Mouse (Mus musculus) embryonic facial prominence, embryonic 11.5 days (tissue): Measurements from ENCODE around the gene Cnga2. TPM values are rescaled to one million over a fixed set of nuclear protein-coding genes. Genes with fewer than 3 reads are reported as not detected.

Experiments
- ATAC-seq: fragments of 200-750 bp; cut with Nextera tagmentation; replicated peaks from 2 replicates; pipeline ENCODE4 v1.8.0; 2017; ENCODE audit warnings: low read depth; ENCODE audit not compliant: insufficient number of reproducible peaks, low FRiP score, low TSS enrichment
- DNase-seq: peaks from one replicate; pipeline ENCODE4 v3.0.0-alpha.2; 2015; ENCODE audit warnings: low spot score
- H3K27ac ChIP-seq: fragments of 300-500 bp; sonication (generic); replicated peaks from 2 replicates; pipeline ENCODE4 v1.5.1; 2014; ENCODE audit warnings: mild to moderate bottlenecking, low read depth, low read length, control low read depth
- H3K27me3 ChIP-seq: fragments of 300-500 bp; sonication (generic); 2 replicates; pipeline ENCODE4 v1.6.1; 2014; ENCODE audit warnings: mild to moderate bottlenecking, low read length, moderate library complexity, mixed read lengths; ENCODE audit not compliant: control insufficient read depth, insufficient read depth
- H3K36me3 ChIP-seq: fragments of 300-500 bp; sonication (generic); replicated peaks from 2 replicates; pipeline ENCODE4 v1.6.1; 2014; ENCODE audit warnings: low read depth, mild to moderate bottlenecking, low read length, moderate library complexity, mixed read lengths; ENCODE audit not compliant: control insufficient read depth, insufficient read depth
- H3K4me1 ChIP-seq: fragments of 300-500 bp; sonication (generic); 2 replicates; pipeline ENCODE4 v1.6.1; 2014; ENCODE audit warnings: low read length, mixed read lengths; ENCODE audit not compliant: control insufficient read depth, insufficient read depth
- H3K4me2 ChIP-seq: fragments of 300-500 bp; sonication (generic); 2 replicates; pipeline ENCODE4 v1.6.1; 2014; ENCODE audit warnings: low read depth, mild to moderate bottlenecking, control low read depth, low read length, moderate library complexity
- H3K4me3 ChIP-seq: fragments of 300-500 bp; sonication (generic); 2 replicates; pipeline ENCODE4 v1.5.1; 2014; ENCODE audit warnings: low read depth, low read length, control low read depth
- H3K9ac ChIP-seq: fragments of 300-500 bp; sonication (generic); replicated peaks from 2 replicates; pipeline ENCODE4 v1.6.1; 2014; ENCODE audit warnings: mild to moderate bottlenecking, control low read depth, low read length
- H3K9me3 ChIP-seq: fragments of 300-500 bp; sonication (generic); replicated peaks from 2 replicates; pipeline ENCODE4 v1.6.1; 2016; ENCODE audit warnings: mild to moderate bottlenecking, low read length, inconsistent platforms, mixed read lengths; ENCODE audit not compliant: control insufficient read depth
- WGBS: fragments of 180-500 bp; shearing (Covaris S2); extraction: QIAGEN DNeasy Blood & Tissue Kit; methylation state at CpG from one replicate; pipeline ENCODE4 v1.1.7; 2014; 5-methylcytosine and 5-hydroxymethylcytosine counted together
- polyA plus RNA-seq: library from polyadenylated mRNA; unstranded; fragments of >200 nt; fragmentation: Nextera tagmentation; extraction: Ambion mirVana; gene quantifications from 2 replicates; pipeline ENCODE4 v1.2.1, GENCODE M21; 2014

Gene Cnga2
- 0.08 TPM in 1 of 2 replicates, not detected in the other for polyA plus RNA-seq

DNA sequence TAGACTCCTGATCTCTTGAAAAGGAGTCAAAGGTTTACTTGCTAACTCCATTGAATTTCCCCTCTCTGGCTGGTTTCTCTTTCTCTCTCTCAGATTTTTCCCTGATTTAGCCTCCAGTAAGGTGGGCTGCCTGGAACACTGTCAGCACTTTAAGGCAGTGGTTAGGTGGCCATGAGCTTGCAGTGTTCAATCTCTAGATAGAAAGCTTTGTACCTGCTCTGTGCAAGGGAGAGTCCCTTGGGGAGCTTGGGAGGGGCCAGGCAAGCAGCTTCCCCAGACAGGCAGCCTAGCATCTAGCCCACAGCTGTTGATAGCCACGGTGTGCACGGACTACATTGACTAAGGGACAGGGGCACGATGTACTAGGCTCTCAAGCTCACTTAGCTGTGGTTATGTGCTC, at the start of gene Cnga2:
TSS of gene Cnga2 (plus strand) at position 301 of the 400 bp plus-strand sequence.
- 74% methylated on average over 3 of the region's 3 CpGs for WGBS

DNA sequence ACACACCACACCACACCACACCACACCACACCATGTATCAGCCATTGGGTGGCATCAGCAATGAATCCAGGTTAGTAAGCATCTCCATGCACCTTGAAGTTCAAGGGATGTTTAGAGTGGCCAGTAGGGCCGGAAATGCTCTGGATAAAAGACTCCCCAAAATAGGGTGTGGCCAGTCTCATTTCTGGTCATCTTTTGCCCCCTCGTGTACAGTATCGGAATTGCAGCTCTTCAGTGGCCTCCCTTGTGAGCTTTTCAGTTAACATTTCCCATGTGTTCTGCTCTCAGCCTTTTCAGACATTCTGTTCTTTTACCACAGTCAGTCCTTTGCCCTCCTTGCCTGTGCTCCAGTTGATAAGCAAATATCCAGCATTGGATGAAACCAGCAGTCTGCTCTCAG, 45.0 kb upstream of the Cnga2 start:
- Histone ChIP-seq H3K4me2 (no peak overlapping the region), H3K9ac (no peak overlapping the region), H3K27ac (no peak overlapping the region), H3K4me1 (no peaks in the 10 kb centered on the region), H3K9me3 (no peaks in the 10 kb centered on the region), H3K27me3 (no peaks in the 10 kb centered on the region), H3K36me3 (no peaks in the 10 kb centered on the region), H3K4me3 (no peak overlapping the region)
- WGBS: 29% methylated on average over 3 of the region's 3 CpGs
- peak; percentile 72 for DNase-seq
- ATAC-seq: no peak; the same call in 1 of the 2 replicates

More for the DNA sequence above, at the start of gene Cnga2:
- Histone ChIP-seq H3K27me3 (no peaks in the 10 kb centered on the region), H3K27ac (no peak within 1 kb of the TSS), H3K9ac (no peak within 1 kb of the TSS), H3K9me3 (no peaks in the 10 kb centered on the region), H3K4me1 (no peaks in the 10 kb centered on the region), H3K4me2 (no peak within 1 kb of the TSS), H3K36me3 (no peaks in the 10 kb centered on the region), H3K4me3 (no peak within 1 kb of the TSS)
- ATAC-seq: no peak
- DNase-seq: no peak

DNA sequence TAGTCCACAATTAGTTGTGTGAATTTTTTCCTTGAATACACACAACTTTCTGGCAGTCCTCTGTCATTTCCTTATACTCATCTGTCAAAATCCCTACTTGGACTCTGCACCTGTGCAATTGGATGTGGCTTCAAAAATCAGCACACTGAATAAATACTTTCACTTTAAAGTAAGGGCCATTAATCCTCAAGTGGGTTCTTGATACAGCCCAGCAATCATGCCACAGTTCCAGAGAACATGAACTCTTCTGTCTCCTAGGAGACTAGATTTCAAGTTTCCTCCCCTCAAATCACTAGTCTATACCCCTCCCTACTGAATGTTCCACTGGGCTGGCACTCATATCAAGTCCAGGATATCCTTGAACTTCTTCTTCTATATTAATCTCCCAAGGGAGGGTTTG, 33.3 kb upstream of the Cnga2 start:
- no peaks in the 10 kb centered on the region; the same call in 1 of the 2 replicates for H3K27me3 ChIP-seq
- no peak overlapping the region for H3K4me3 ChIP-seq
- H3K27ac ChIP-seq: no peak overlapping the region
- H3K9ac ChIP-seq: no peak overlapping the region
- no peak for DNase-seq
- no peaks in the 10 kb centered on the region for H3K9me3 ChIP-seq
- ATAC-seq: no peak
- H3K4me1 ChIP-seq: no peaks in the 10 kb centered on the region
- H3K36me3 ChIP-seq: no peaks in the 10 kb centered on the region
- H3K4me2 ChIP-seq: no peak overlapping the region

DNA sequence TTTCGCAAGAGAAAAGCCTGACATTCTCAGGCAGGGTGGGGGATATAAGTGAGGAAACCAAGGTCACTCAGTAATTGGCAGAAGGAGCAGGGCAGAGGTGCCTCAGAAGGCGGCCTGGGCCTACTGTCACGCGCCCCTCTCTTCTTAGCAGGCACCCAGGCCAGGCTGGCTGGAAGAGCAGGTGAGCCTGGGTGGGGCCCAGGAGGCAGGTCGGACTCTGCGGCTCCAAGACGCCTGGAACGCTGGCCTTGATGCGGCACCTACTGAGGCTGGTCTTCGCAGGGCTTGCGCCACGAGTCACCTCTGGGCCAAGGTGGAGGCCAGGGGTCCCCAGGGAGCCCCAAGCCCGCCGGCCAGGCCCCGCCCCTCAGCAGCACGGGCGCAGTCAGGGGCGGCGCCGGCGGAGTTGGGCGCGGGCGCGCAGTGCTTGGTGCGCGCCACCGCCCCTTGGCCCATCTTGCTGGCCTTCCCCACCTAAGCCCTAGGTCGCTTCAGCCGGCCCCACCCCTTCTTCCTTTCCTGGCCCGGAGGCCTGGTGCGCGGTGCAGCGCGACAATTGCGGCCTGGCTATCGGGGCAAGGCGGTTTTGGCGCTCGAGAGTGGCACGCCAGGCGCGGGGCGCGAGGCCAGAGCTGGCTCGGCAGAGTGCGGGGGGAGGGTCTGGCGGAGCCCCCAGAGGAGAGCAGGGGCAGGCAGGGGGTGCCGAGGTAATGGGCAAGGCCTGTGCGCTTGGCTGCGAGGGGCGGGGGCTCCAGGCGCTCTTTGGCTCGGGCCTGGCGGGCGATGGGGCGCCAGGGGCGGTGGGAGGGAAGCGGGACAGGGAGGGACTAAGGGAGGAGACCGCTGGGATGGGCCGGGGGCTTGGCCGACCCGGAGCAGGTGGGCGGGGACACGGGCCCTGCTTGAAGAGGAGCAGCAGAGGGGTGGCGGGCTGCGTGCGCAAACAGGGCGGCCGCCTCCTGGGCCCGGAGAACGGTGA, 29.3 kb upstream of the Cnga2 start, which contains the start of gene Prrg3:
TSS of gene Prrg3 (plus strand) at position 552 of the 979 bp plus-strand sequence.
- Histone ChIP-seq H3K27me3 (no peaks in the 10 kb centered on the region; the same call in 1 of the 2 replicates), H3K4me3 (peak within 1 kb of the TSS; percentile 43), H3K27ac (no peak within 1 kb of the TSS), H3K4me1 (no peaks in the 10 kb centered on the region), H3K4me2 (peak within 1 kb of the TSS; percentile 67), H3K9ac (peak within 1 kb of the TSS; percentile 70), H3K36me3 (no peaks in the 10 kb centered on the region), H3K9me3 (no peaks in the 10 kb centered on the region)
- DNase-seq (peak; percentile 77), ATAC-seq (peak; percentile 93)
- 11% methylated on average over 48 of the region's 72 CpGs for WGBS

DNA sequence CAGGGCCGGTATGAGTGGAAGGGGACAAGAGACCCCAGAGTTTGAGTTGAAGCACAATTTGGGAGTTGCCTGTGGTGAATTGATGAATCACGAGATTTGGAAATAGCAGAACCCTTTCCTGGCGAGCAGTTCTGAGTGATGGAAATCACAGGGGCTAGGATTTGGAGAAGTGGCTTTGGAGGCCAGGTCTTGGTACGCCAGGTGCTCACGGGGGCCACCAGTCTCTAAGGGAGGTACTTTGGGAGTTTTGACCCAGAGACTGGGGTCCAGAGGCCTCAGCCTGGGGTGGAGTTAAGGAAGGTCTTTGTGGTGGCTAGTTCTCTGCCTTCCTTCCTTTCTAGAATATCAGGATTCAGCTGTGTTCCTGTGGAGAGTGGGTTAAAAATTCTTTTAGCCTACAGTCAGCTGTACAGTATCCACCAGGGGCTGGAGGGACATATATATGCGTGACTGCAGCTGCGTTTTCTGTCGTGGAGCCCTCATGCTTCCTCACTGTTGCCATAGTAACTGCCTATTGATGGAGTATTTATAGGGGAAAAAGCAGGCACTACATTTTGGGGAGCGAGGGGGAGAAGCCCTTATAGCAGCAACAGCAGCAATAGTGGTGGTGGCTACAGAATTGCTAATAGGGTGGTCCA, 28.3 kb upstream of the Cnga2 start:
- Histone ChIP-seq H3K4me1 (no peaks in the 10 kb centered on the region), H3K27ac (no peak overlapping the region), H3K36me3 (no peaks in the 10 kb centered on the region), H3K27me3 (no peaks in the 10 kb centered on the region; the same call in 1 of the 2 replicates), H3K4me2 (peak overlapping the region; percentile 67), H3K4me3 (peak overlapping the region; percentile 43), H3K9me3 (no peaks in the 10 kb centered on the region), H3K9ac (peak overlapping the region; percentile 43)
- 40% methylated on average over 9 of the region's 9 CpGs for WGBS
- no peak for ATAC-seq
- no peak for DNase-seq

DNA sequence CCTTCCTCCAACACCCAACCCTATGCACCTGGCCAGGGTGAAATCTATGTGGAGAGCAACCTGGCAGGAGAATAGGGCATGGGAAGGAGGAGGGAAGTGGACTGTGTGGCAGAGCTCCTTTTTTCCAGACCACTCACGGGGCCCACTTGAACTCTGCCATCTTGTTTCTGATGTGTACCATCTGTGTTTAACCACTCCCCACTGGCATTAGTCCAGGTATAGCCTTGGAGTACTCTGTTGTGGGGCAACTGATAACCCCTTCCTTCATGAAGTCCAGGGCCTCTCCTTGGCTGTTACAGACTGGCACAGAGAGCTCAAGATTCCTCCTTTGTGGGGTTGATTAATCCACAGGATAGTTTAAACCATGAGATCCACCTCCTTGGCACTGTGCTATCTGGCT, 23.4 kb upstream of the Cnga2 start:
- no peak overlapping the region for H3K9ac ChIP-seq
- H3K4me3 ChIP-seq: no peak overlapping the region
- H3K27me3 ChIP-seq: no peaks in the 10 kb centered on the region
- no peak for ATAC-seq
- 83% methylated on average over 1 of the region's 1 CpGs for WGBS
- H3K4me2 ChIP-seq: no peak overlapping the region
- H3K4me1 ChIP-seq: no peaks in the 10 kb centered on the region
- no peaks in the 10 kb centered on the region for H3K36me3 ChIP-seq
- H3K9me3 ChIP-seq: no peaks in the 10 kb centered on the region
- H3K27ac ChIP-seq: no peak overlapping the region
- no peak for DNase-seq

DNA sequence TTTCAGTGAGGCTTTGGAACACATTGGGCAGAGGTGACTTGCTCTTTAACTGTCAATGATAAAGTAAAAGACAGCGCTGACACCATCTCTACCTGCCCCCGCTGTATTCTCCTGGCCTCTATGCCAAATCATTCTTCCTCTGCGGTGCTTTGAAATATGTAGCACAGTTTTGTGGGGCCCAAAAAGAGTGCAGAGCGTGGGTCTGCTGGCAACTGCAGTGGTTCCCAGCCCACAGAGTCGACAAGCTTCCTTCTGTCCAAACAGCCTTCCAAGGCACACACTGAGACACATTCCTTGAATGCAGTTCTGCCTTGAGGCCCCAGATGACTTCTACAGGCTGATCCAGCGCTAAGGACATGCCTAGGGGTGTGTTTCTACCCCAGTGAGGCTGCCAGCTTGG, 22.8 kb upstream of the Cnga2 start:
- WGBS: 79% methylated on average over 6 of the region's 6 CpGs
- no peaks in the 10 kb centered on the region for H3K9me3 ChIP-seq
- no peak overlapping the region for H3K4me2 ChIP-seq
- H3K36me3 ChIP-seq: no peaks in the 10 kb centered on the region
- H3K27ac ChIP-seq: no peak overlapping the region
- H3K9ac ChIP-seq: no peak overlapping the region
- no peak overlapping the region for H3K4me3 ChIP-seq
- no peak for DNase-seq
- no peak for ATAC-seq
- H3K27me3 ChIP-seq: no peaks in the 10 kb centered on the region
- no peaks in the 10 kb centered on the region for H3K4me1 ChIP-seq

DNA sequence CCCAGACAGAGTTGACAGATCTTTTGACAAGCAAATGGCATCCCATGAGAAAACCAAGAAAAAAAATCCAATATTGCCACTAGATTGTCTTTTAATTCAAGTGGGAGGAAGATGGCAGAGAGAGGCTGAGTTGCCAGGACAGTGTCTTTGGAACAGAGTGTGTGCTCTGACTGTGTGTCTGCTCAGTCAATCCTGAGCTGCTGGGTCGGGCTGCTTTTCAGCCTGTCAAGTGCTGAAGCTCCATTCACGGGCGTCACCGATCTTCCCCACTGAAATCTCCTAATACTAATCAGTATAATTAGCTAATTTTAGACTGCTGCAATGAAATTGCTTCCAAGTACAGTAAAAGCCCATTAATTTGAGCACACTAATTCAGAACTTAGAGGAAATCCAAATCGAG, 20.3 kb upstream of the Cnga2 start:
- H3K4me1 ChIP-seq: no peaks in the 10 kb centered on the region
- 65% methylated on average over 5 of the region's 5 CpGs for WGBS
- ATAC-seq (no peak), DNase-seq (no peak)
- no peak overlapping the region for H3K4me3 ChIP-seq
- H3K9ac ChIP-seq: no peak overlapping the region
- no peaks in the 10 kb centered on the region for H3K36me3 ChIP-seq
- H3K27ac ChIP-seq: no peak overlapping the region
- no peaks in the 10 kb centered on the region for H3K9me3 ChIP-seq
- H3K4me2 ChIP-seq: no peak overlapping the region
- H3K27me3 ChIP-seq: no peaks in the 10 kb centered on the region
